Mouse (Mus musculus): Measurements from ENCODE around the gene Mmgt2.

Mmgt2 gene

DNA sequence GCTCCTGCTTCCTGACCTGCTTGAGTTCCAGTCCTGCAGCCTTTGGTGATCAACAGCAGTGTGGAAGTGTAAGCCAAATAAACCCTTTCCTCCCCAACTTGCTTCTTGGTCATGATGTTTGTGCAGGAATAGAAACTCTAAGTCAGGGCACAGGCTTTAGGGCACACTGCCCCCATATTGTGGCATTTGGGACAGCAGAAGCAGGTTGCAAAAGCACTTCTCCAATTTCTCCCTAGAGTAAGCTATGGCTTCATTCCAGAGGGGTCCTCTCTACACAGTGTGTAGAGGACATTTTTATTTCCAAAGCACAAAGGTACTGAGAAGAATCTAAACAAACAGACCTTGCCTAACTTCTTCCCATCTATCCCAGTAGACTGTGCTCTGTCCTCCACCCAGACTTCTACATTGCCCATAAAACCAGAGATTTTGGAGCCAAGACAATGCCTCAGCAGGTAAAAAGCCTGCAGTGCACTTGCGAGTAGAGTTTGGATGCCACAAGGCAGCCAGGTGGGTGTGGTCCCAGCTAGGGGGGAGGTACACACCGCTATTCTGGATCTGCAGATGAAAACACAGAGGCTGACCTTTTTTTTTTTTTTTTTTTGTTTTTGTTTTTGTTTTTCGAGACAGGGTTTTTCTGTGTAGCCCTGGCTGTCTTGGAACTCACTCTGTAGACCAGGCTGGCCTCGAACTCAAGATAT is 26.7 kb upstream of the Mmgt2 start:
- no peak for DNase-seq (ENCODE audit: low spot score)

DNA sequence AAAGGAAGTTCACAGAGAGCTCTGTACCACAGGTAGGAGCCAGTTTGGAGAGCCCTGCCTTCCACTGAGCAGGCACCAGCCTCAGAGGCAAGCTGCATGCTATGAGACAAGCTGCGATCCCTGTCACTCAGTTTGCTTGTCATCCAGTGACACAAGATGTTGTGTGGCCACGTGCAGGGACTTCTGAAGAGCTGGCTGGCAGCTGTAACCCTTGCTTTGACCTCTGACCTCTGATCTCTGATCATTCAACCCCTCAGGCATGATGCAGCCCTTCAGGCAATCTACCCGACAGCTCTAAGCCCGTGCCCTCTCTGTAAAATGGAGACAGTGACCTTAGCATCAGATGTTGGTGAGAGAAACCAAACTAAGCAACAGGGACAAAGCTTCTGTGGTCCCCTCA is 25.6 kb upstream of the Mmgt2 start:
- DNase-seq (ENCODE audit: low spot score) = no peak

DNA sequence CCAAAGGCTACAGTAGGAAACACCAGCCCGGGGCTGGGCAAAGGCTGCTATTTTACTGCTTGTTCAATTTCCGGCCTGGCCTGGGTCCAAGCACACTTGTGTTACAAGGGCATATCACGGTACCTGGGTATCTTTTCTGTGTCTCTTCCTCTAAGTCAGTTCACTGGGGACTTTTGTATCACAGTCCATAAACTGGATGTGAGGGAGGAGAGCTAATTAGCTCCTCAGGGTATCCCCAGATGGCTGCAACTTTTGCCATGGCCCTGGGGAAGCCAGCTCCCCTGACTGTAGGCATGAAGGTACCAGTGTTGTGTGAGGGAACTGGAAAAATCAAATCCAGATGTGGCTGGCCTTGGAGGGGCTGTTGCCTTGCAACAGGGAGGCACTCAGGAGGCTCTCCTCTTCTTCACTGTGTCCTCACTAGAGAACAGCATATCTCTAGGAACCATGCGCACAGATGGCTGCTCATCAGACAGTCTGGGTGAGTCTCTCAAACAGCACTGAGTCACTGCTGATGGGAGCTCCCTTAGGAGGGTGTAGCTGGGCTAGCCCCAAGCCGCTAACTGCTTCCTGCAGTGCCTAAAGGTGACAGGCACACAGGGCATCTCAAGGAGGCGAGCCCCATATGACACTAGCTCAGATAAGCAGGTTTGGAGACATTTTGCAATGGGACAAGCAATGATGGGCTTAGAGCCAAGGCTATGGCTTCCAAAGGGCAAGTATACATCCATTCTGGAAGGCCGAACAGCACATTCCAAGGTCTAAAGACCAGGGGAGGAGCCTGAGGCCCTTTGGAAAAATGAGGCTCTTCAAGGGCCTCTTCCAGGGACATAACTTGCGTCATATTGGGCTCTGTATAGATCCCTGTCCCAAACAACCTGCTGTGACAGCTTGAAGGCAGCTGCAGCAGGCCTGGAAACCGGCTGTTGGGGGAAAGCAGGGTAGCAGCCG is 23.8 kb upstream of the Mmgt2 start:
- DNase-seq (ENCODE audit: low spot score) = no peak

DNA sequence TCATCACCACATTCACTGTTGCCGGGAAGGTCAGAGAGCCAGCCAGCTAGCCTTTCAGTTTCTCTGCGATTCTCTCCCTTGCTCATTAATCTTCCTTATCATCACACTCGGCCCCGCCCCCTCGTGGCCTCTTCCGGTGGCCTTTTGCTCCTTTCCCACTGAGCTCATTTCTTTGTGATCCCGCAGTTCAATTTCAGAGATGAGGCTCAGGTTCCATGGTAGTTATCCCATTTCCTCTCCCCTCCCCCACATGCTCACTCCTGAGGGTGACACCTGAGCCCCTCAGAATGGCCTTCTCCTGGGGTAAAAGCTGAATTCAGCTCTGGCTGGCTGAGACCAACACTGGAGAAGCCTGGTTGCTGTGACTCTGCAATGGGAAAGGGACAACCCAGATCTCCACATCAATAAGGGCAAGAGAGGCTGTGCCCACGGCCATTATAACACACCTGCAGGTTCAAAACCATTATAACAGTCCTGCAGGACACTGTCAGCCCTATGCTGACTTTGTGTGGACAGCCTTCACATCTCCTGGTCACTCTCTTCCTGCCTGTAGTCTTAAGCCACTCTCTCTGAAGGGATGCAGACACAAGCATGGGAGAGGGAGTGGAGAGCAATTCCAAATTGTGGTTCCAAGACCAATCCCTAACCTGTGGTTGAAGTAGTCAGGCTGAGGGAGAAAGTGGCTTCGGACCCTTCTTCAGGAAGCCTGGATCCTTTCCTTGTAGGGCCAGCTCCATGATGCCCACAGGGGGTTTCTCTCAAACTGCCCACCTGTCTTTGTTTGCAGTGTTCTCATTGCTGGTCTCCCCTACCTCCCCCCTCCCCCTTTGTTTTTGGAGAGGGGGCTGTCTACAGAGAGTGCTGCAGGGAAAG is 18.9 kb upstream of the Mmgt2 start:
- DNase-seq (ENCODE audit: low spot score) = no peak

DNA sequence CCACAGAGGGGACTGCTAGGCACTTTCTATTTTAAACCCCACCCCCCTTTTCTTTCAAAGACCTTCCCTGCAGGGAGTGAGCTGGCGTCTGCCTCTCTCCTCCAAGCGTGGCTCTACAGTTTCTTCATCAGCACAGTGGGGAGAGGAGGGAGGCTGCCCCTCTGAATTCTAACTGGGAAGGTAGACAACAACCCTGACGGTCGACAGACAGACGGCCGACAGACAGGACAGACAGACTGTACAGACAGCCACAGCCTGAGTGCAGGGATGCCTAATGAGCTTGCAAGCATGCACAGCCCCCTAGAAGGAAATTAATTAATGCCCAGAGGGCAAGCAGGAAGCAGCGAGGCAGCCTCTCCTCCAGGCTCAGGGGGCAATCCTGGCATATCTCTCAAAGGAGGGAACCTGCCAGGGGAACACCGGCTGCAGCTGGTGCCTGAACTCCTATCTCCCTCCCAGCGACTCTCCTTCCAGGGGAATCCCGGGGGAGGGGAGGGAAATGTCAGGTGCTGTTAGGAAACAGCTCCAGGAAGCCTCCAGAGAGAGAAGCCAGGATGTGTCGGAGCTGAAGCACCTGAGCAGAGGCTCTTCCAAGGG is 18.1 kb upstream of the Mmgt2 start:
- no peak for DNase-seq (ENCODE audit: low spot score)

DNA sequence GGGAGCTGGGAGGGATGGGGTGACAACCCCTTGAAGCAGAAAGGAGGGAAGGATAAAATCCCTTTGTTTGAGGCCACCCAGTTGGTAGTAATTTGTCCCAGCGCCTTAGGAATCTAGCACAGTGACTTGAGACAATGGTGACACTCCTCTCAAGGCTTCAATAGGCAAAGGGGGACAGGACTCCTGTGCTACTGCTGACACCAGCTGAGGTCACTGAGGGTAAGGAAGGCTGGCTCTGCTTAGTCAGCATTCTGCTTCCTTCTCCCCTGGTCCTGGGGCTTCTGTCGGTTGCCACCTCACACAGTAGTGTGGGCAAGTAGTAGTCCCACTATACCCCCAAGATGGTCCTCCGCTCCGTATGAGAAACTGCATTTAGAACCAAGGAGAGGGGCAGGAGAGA is 17.3 kb upstream of the Mmgt2 start:
- DNase-seq (ENCODE audit: low spot score) = no peak

DNA sequence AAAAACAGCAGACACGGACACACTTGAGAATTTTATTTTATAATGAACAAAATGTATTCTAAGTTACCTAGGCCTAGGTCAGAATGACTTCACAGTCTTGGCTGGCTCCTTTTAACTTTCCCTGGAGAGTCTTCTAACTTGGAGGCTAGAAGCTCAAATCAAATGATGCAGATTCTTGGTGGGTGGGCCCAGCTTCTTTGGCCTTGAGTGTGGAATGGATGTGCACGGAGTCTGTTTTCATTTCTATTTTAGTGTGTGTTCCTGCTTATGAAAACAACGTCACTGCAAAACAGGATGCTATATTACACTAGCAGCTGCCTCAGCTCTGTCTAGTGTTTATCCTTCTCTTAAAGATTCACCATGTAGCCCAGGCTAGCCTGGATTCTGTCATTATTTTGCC is 13.1 kb upstream of the Mmgt2 start:
- DNase-seq (ENCODE audit: low spot score) = no peak

DNA sequence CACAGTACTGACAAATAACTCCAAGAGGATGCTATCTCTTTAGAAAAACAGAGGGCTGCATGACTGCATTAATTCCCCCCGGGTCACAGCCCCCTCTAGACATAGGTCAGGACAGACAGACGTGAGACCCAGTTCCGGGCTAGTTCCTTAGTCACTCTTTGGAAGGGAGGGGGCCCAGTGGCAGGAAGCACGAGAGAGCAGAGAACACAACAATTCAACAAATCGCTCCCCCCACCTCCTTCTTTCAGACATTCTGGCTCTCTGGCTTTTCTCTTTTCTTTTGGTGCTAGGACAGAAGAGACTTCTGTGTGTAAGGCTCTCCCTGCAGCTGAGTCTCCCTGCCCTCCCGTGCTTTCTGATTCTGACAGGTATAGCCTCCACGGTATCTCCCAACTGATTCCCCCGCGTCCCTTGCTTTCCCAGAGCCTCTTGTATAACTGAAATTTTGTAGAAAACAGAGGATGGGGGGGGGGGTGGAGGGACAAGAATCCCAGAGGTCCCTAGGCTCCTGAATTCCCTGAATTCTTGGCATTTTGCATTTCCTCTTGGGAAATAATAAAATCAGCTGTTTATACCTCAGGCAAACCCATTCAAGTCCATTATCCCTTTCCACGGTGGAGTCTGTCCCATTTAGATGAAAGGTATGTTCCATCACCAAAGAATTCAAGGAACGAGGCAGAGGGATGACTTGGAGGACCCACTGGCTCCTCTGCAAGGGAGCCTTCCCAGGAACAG is 12.2 kb upstream of the Mmgt2 start:
- DNase-seq (ENCODE audit: low spot score) = no peak

DNA sequence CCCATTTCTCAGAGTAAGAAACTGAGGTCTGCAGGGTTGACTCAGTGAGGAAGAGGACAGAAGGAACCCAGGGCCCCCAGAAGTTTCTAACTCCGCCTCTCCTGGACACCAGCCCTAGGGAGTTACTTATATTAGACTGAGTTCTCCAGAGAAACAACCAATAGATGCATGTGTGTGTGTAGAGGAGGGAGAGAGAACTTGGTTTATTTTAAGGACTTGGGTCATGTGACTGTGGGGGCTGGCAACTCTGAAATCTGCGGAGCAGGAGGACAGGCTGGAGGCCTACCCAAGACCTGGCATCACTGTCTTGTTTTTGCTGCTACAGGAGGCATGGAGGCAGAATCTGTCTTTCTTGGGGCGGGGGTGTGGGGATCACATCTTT is 11.6 kb upstream of the Mmgt2 start:
- DNase-seq (ENCODE audit: low spot score) = no peak

DNA sequence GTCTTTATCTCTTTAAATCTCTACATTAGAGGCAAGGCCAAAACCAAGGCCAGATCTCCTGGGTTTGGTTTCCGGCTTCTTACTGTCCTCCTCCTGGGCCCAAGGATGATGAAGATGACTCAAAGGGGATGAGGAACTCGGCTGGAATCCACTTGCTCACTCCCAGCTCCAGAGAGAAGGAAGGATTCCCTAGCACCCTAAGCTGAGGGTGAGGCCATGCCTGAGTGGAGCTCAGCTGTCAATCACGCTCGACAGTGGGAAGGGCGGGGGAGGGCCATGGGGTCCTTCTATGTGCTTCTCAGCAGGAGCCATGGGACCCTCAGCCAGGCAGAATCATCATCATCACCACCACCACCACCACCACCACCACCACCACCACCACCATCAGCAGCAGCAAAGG is 11.1 kb upstream of the Mmgt2 start:
- no peak for DNase-seq (ENCODE audit: low spot score)

DNA sequence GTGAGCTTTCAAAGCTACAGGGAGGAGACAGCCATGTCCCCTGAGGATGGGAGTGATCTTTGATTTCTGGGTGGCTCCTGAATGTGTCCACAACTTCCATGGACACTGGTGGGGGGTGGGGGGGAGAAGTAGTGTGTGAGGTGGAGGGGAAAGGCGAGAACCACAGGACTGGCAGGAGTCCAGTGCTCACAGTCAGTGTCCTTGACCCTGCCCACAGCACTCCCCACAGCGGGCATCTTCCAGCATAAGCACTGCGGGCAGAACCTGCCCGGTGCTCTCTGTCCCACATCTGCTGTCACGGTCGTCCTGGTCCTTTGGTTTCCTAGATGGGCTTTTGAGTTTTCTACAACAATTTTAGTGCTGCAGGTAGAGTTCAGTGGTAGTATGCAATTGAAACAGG is 10.7 kb upstream of the Mmgt2 start:
- DNase-seq (ENCODE audit: low spot score) = no peak

DNA sequence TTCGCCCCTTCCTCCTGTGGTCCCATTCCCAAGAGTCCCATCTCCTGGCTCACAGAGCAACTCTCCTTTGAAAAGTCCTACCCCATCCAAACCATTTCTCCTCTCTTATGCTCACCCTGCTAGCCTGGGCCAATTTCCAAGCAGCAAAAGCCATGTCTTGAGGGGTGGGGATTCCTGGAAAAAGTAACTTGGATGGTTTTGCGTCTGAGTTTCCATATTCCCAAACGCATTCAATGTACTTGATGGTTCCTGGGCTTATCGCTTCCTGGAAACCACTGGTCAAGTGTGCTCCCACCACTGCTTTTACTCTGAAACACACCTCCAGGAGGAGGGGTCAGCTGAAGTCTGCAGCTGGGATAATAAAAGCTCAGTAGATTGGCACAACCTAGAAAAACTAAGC is 10.1 kb upstream of the Mmgt2 start:
- DNase-seq (ENCODE audit: low spot score) = no peak

DNA sequence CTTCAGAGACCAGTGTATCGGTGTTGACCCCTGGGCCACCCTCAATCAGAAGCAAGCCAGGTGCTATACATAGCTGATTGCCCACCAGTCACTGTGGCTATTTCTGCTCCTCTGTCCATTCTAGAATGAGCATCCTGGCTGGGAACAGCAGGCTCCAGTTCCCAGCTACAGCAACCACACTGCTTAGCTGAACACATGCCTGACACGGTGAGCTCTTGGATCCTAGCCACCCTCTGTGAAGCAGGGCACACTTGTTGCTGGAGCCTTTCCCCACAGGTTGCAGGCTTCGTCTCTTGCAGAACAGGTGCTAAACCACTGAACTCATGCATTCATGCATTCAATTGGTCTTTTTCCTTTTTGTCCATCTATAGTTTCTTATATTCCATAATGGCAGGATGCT is 8.1 kb upstream of the Mmgt2 start:
- DNase-seq (ENCODE audit: low spot score) = no peak

DNA sequence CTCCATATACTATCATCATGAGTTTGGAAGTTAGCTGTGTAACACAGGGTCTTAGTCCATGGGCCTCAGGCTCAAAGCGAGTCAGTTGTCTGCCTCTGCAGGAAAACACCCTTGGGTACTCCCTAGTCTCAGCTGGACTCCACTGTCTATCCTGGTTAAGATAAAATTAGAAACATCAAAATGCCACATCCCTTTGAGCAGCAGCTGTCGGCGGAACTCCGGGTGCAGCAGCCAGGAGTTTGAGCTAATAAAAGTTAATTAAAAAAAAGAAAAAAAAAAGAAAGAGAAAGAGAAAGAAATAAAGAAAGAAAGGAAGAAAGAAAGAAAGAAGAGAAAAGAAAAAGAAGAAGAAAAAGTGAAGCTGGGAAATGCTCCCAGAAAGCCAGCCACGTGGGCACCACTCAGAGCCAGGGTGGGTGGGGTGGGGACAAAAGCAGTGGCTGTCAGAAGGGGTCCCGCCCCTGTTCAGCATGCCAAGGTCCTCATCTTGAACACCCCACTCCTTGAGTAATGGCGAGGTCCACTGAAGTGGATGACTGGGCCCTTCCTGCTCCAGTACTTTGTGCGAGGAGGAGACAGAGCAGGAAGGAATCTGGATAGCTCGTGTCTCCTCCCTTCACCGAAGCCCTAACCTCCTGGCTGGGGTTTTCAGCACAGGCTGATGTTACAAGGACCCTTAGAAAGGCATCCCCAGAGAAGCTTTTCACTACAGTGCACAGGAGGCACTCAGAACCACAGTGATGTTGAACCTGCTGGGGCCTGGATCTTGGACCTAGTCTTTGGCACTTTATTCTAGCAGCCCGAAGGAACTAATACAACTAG is 6.2 kb upstream of the Mmgt2 start:
- DNase-seq (ENCODE audit: low spot score) = no peak

DNA sequence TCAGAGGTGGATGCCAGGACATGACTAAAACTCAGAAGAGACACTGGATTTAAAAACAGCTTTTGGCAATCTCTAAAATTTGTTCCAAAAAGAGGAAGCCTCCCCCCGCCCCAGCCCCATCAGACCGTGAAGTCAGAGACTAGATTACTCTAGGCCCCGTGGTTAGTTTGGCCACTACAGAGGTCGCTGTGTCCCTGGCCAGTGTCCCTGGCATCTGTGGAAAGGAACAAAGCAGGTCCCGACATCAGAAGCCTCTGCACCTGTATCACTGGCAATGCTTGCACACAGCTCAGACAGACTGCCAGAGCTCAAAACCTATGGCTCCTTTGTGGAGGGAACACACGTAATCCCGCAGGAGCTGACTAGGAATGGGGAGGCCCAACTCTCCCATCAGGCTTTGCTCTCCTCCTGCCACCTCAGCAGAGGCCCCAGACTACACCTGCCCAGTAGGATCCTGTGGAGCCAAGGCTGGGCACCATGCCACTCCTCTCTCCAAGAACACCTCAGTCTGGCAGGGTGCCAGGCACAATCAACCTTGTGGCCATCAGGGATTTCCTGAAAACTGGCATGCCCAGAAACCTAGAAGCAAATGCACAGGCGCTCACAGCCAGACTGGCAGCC is 5.3 kb upstream of the Mmgt2 start:
- no peak for DNase-seq (ENCODE audit: low spot score)

DNA sequence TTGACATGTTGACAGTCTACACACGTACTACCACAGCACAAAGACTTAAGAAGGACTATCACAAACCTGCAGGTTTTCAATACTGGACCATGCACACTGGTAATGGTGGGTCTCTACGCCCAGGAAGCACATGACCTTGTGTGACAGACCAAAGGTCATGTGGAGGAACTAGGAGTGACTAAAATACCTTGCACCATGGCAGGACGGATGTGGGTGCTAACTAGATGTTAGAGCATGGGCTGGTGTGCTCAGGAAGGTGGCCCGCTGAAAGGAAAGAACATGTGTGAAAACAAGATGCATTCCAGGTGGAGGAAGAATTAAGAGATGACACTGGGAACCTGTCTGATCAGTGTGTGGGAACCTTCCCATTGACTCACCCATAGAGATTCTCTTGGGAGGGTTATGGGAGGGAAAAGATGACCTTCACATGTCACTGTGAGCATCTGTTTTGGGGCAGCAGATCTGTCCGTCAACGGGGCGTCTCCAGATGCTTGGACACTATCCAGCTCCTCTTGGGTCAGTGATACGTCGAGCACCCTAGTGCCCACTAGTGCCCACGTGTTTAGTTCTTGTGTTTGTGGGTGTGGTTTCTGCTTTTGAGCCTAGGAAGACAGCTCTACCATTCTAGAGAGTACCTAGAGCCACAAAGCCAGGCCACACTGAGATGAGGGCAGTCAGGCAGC is 4.6 kb upstream of the Mmgt2 start:
- no peak for DNase-seq (ENCODE audit: low spot score)

DNA sequence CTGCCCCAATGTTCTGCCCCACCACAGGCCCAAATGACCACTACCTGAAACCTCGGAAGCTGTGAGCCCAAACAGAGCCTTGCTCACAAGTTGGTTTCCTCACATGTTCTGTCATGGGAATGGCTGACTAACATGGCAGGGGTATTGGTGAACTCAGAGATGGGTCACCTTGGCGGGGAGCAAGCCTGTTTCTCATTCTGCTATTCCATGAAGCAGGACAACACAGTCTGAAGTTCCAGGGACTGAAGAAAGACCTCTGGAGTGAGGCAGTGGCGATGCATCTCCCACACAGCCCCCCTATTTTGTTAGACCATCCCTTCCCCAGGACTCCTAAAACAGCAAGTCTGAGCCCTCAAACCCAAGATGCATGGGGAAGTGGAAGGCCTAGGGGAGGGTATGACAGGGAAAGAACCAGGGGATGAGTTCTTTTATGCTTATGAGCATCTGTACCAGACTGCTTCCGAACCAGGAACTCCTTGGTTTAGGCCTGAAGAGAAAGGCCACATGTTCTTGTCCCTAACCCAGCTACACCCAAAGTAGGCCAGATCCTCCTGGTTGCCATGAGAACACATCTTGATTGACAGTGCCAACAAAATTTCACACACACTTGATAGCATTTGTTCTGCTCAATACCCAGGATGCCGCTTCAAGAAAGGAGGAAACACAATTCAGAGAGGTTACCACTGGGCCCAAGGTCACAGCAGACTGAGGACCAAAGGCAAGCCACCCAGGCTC is 3.7 kb upstream of the Mmgt2 start:
- no peak for DNase-seq (ENCODE audit: low spot score)

DNA sequence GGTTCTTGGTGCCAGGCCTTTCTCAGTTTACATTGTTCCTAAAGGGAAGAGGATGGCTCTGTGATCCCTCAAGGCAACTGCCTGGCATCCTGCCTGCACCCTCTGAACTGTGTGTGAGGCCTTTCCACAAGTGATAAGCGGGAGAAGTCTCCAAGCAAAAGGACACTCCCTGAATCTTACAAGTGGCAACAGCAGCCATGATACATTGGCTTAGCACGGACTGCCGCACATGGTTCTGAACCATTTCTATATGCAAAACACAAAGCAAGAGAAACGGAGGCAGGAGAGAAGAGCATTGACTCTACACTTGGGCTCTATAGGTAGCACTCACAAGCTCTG is 3.2 kb upstream of the Mmgt2 start:
- no peak for DNase-seq (ENCODE audit: low spot score)
